Mouse (Mus musculus) stomach, postnatal 0 days (tissue): ENCODE measurements around the gene Syt15. TPM values are rescaled to one million over a fixed set of nuclear protein-coding genes. Genes with fewer than 3 reads are reported as not detected.

ENCODE experiments used
- ATAC-seq: fragments of 200-750 bp; cut with Nextera tagmentation; 2 replicates; pipeline ENCODE4 v1.8.0; 2017; ENCODE audit not compliant: low FRiP score, low TSS enrichment
- DNase-seq: peaks from one replicate; pipeline ENCODE4 v3.0.0-alpha.2; 2016; ENCODE audit warnings: low spot score
- H3K27ac ChIP-seq: fragments of 300-500 bp; sonication (generic); replicated peaks from 2 replicates; pipeline ENCODE4 v1.5.1; 2014; ENCODE audit warnings: mild to moderate bottlenecking, control low read depth
- H3K27me3 ChIP-seq: fragments of 300-500 bp; sonication (generic); 2 replicates; pipeline ENCODE4 v1.6.1; 2014; ENCODE audit warnings: low read length; ENCODE audit not compliant: control insufficient read depth, insufficient read depth
- H3K36me3 ChIP-seq: fragments of 300-500 bp; sonication (generic); 2 replicates; pipeline ENCODE4 v1.6.1; 2014; ENCODE audit warnings: low read length, mixed read lengths; ENCODE audit not compliant: control insufficient read depth, insufficient read depth
- H3K4me1 ChIP-seq: fragments of 300-500 bp; sonication (generic); replicated peaks from 2 replicates; pipeline ENCODE4 v1.6.1; 2014; ENCODE audit warnings: antibody characterized with exemption; ENCODE audit not compliant: control insufficient read depth, insufficient read depth
- H3K4me2 ChIP-seq: fragments of 300-500 bp; sonication (generic); replicated peaks from 2 replicates; pipeline ENCODE4 v1.6.1; 2014; ENCODE audit warnings: low read depth, mild to moderate bottlenecking, control low read depth, moderate library complexity
- H3K4me3 ChIP-seq: fragments of 300-500 bp; sonication (generic); 2 replicates; pipeline ENCODE4 v1.5.1; 2014; ENCODE audit warnings: low read depth, low read length, control low read depth
- H3K9ac ChIP-seq: fragments of 300-500 bp; sonication (generic); 2 replicates; pipeline ENCODE4 v1.6.1; 2014; ENCODE audit warnings: mild to moderate bottlenecking, low read length, control low read depth, mixed read lengths
- H3K9me3 ChIP-seq: fragments of 300-500 bp; sonication (generic); 2 replicates; pipeline ENCODE4 v1.6.1; 2016; ENCODE audit warnings: low read length; ENCODE audit not compliant: control insufficient read depth
- CTCF ChIP-seq: IDR thresholded peaks from 2 replicates; pipeline ENCODE4 v1.5.1; 2016; ENCODE audit warnings: antibody characterized with exemption, low read depth, mild to moderate bottlenecking, moderate library complexity
- EP300 ChIP-seq: optimal IDR thresholded peaks from 2 replicates; pipeline ENCODE3; 2016; ENCODE audit warnings: antibody characterized with exemption
- WGBS: fragments of 180-500 bp; shearing (Covaris S2); extraction: QIAGEN DNeasy Blood & Tissue Kit; methylation state at CpG from one replicate; pipeline ENCODE4 v1.1.7; 2014; 5-methylcytosine and 5-hydroxymethylcytosine counted together
- polyA plus RNA-seq: library from polyadenylated mRNA; unstranded; fragments of >200 nt; fragmentation: Nextera tagmentation; extraction: Ambion mirVana; gene quantifications from 2 replicates; pipeline ENCODE4 v1.2.1, GENCODE M21; 2015

Syt15 gene
- polyA plus RNA-seq, 1 experiment from 2014 or later, result 1.0 TPM

- Histone ChIP-seq H3K4me3 (no peak overlapping the region), H3K9ac (no peak overlapping the region), H3K4me2 (no peak overlapping the region), H3K27ac (no peak overlapping the region), H3K36me3 (no peaks in the 10 kb centered on the region), H3K4me1 (no peaks in the 10 kb centered on the region), H3K27me3 (no peaks in the 10 kb centered on the region), H3K9me3 (no peaks in the 10 kb centered on the region)
- no peak for TF ChIP-seq EP300
- no peak for TF ChIP-seq CTCF
- DNase-seq (no peak), ATAC-seq (no peak)
- WGBS, result 54% methylated on average over 4 of the region's 4 CpGs
Measured at GRCm38 (mm10) chr14:34275225-34275624, 55.8 kb downstream of the Syt15 start.

GRCm38 (mm10) chr14:34279726-34280125, 60.3 kb downstream of the Syt15 start:
- H3K9ac ChIP-seq, result no peak overlapping the region
- no peaks in the 10 kb centered on the region for H3K27me3 ChIP-seq
- H3K36me3 ChIP-seq, result no peaks in the 10 kb centered on the region
- TF ChIP-seq CTCF (no peak), EP300 (no peak)
- 77% methylated on average over 4 of the region's 4 CpGs for WGBS
- no peak for ATAC-seq
- no peak overlapping the region for H3K27ac ChIP-seq
- H3K4me2 ChIP-seq, result no peak overlapping the region
- H3K4me3 ChIP-seq, result no peak overlapping the region
- H3K4me1 ChIP-seq, result no peaks in the 10 kb centered on the region
- DNase-seq, result no peak
- H3K9me3 ChIP-seq, result no peaks in the 10 kb centered on the region

Other genes with a start within 250 kb of the Syt15 start
- 0.04 TPM in 1 of 2 replicates, not detected in the other for gene Zfp488, start 240.8 kb upstream of the Syt15 start, polyA plus RNA-seq
- not detected in 2 replicates for gene Gm30083, start 204.4 kb upstream of the Syt15 start, polyA plus RNA-seq
- not detected in 2 replicates for gene Gm5460, start 202.8 kb upstream of the Syt15 start, polyA plus RNA-seq
- not detected in 2 replicates for gene Antxrl, start 166.9 kb upstream of the Syt15 start, polyA plus RNA-seq
- 65.7 and 66.2 TPM in 2 replicates for gene Anxa8, start 133.6 kb upstream of the Syt15 start, polyA plus RNA-seq
- 0.15 and 0.24 TPM in 2 replicates for gene A630023A22Rik, start 116.8 kb upstream of the Syt15 start, polyA plus RNA-seq
- gene Npy4r, start 67.1 kb upstream of the Syt15 start, polyA plus RNA-seq, result 0.22 and 0.24 TPM in 2 replicates
- gene Gprin2, start 17.9 kb upstream of the Syt15 start, polyA plus RNA-seq, result 0.12 and 0.46 TPM in 2 replicates
- 4.1 TPM in 2 replicates for gene Shld2, start 90.9 kb downstream of the Syt15 start, polyA plus RNA-seq
- 48.8 and 49.4 TPM in 2 replicates for gene Glud1, start 91.1 kb downstream of the Syt15 start, polyA plus RNA-seq
- 793 and 847 TPM in 2 replicates for gene Fam25c, start 135.8 kb downstream of the Syt15 start, polyA plus RNA-seq
- 29.0 and 29.7 TPM in 2 replicates for gene Sncg, start 155.2 kb downstream of the Syt15 start, polyA plus RNA-seq
- 4.1 TPM in 2 replicates for gene Mmrn2, start 155.9 kb downstream of the Syt15 start, polyA plus RNA-seq